Mouse (Mus musculus): ENCODE data around the gene Nectin4. TPM values are rescaled to one million over a fixed set of nuclear protein-coding genes. Genes with fewer than 3 reads are reported as not detected.

The Nectin4 gene
- polyA plus RNA-seq, 1 experiment from 2014 or later = 0.60 TPM

DNA sequence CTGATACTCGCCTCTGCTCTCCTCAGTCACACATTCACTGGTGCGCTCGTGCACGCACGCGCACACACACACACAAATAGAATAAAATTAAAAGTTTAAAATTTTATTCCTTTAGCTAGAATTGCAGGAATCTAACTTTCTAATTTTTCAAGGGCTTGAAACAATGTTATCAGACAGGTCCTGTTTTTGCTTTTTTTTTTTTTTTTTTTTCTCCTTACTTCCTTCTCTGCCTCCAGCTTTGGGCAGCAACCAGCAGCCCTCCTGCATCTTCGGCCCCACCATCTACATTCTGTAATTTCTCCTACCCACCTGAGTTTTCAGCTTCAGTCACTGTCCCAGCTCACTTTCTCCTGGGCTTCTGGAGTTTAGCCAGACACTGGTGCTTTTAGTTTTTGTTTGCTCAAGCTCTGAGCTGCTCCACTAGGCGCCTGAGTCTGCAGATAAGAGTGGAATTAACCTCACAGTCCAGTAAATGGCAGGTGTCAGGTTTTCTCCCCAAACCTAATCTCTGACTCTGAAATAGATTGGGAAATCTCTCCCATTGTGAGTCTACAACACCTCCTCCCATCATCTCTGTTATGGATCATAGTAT, 52.7 kb downstream of the Nectin4 start:
- 86% methylated on average over 8 of the region's 8 CpGs for WGBS
- DNase-seq (ENCODE audit: low spot score) = no peak
- Histone ChIP-seq H3K27ac (replicated peaks) (no peak overlapping the region), H3K4me3 (no peak overlapping the region), H3K9me3 (replicated peaks) (no peaks in the 10 kb centered on the region), H3K27me3 (ENCODE audit: low read depth, poor library complexity, severe bottlenecking) (no peaks in the 10 kb centered on the region), H3K36me3 (peaks cover 37% of the 10 kb centered on the region), H3K4me1 (peaks cover 9% of the 10 kb centered on the region)

DNA sequence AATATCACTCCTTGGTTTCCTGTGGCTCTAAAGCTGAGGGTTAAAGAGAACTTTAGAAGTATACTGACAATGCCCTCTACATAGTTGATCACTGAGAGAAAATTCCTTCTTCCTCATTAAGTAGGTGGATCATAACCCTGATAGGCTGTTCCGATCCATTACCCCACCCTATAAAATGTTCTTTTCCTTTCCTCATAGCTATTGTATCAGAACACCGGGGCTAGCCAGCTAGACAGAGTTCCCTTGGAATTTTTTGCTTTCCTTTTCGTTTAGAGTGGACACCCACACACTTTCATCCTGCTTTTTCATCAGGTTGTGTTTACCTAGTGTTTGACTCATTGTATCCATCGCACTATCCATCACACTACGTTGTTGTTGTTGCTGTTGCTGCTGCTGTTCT, 54.7 kb downstream of the Nectin4 start:
- Histone ChIP-seq H3K27ac (replicated peaks) (no peak overlapping the region), H3K4me1 (peaks cover under 1% of the 10 kb centered on the region; the same call in 1 of the 2 replicates), H3K9me3 (replicated peaks) (no peaks in the 10 kb centered on the region), H3K36me3 (peaks cover 17% of the 10 kb centered on the region), H3K4me3 (no peak overlapping the region), H3K27me3 (ENCODE audit: low read depth, poor library complexity, severe bottlenecking) (no peaks in the 10 kb centered on the region)
- WGBS = 81% methylated on average over 5 of the region's 5 CpGs
- DNase-seq (ENCODE audit: low spot score) = no peak

DNA sequence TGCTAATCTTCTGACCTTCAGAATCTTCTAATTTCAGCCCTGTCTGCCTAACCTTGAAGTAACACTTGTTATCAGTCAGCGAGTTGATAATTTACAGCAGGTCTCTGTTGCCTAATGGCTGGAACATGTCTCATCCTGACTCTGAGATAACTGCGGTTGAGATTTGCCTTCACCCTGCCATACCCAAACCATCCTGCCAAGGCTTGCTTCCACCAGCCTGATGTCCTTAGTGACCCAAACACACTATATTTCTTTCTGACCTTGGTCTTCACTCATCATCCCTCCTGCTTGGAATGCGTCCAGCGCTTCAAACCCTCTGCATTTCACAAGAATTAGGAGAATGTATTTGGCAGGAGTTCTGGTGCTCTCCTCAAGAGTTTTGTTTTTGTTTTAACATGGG, 55.2 kb downstream of the Nectin4 start:
- H3K4me1 ChIP-seq = no peaks in the 10 kb centered on the region
- no peak for DNase-seq (ENCODE audit: low spot score)
- 81% methylated on average over 4 of the region's 4 CpGs for WGBS
- no peak overlapping the region for H3K4me3 ChIP-seq
- peaks cover 12% of the 10 kb centered on the region for H3K36me3 ChIP-seq
- no peaks in the 10 kb centered on the region for H3K27me3 ChIP-seq (ENCODE audit: low read depth, poor library complexity, severe bottlenecking)
- H3K27ac ChIP-seq (replicated peaks) = no peak overlapping the region
- no peaks in the 10 kb centered on the region for H3K9me3 ChIP-seq (replicated peaks)

DNA sequence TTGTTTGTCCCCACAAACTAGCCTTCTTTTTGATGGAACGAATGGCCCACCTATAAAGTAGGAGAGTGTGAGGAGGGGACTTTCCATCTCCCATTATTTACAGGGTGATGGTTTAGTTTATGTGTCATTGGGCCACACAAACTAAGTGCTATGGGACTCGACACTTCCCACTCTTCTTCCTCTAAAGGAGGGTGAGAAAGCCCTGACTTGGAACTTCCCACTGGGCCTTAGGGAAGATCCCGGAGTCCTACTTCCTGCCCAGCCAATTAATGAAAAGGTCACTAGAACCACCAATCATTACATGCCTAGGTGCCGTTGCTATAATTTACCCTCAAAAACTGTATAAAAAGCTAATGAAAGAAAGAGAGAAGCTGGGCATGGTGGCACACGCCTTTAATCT, 62.3 kb downstream of the Nectin4 start:
- Histone ChIP-seq H3K9me3 (replicated peaks) (no peaks in the 10 kb centered on the region), H3K36me3 (no peaks in the 10 kb centered on the region), H3K4me3 (no peak overlapping the region), H3K27me3 (ENCODE audit: low read depth, poor library complexity, severe bottlenecking) (peaks cover 19% of the 10 kb centered on the region), H3K27ac (replicated peaks) (no peak overlapping the region), H3K4me1 (peaks cover 1% of the 10 kb centered on the region; the same call in 1 of the 2 replicates)
- 90% methylated on average over 5 of the region's 5 CpGs for WGBS
- DNase-seq (ENCODE audit: low spot score) = no peak

DNA sequence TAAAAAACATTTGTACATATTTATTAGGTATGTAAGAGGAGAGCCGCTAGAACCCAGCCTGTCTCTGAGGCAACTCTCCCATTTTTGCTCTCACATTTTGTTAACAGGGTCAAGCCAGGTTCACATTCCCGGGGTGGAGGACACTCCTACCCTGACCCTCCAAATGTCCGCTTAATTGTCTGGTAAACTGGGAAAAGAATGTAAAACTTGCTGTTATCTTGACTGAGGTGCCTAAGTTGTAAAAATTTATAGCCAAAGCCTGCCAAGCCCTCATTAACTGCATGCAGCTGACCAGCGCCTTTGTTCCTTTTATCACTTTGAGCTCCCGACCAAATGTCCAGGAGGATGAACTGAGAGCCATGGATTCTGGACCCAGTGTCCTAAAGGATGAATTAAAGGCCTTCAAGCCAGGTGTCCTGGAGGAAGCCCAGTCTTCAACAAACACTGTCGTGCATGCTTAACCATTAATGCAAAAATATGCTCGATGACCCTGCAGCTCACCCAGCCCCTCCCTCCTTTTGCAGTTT, 65.5 kb downstream of the Nectin4 start:
- H3K4me3 ChIP-seq = no peak overlapping the region
- peaks cover 51% of the 10 kb centered on the region for H3K27me3 ChIP-seq (ENCODE audit: low read depth, poor library complexity, severe bottlenecking)
- peaks cover 22% of the 10 kb centered on the region for H3K4me1 ChIP-seq
- no peak overlapping the region for H3K27ac ChIP-seq (replicated peaks)
- no peaks in the 10 kb centered on the region for H3K9me3 ChIP-seq (replicated peaks)
- DNase-seq (ENCODE audit: low spot score) = no peak
- no peaks in the 10 kb centered on the region for H3K36me3 ChIP-seq
- 71% methylated on average over 7 of the region's 7 CpGs for WGBS

DNA sequence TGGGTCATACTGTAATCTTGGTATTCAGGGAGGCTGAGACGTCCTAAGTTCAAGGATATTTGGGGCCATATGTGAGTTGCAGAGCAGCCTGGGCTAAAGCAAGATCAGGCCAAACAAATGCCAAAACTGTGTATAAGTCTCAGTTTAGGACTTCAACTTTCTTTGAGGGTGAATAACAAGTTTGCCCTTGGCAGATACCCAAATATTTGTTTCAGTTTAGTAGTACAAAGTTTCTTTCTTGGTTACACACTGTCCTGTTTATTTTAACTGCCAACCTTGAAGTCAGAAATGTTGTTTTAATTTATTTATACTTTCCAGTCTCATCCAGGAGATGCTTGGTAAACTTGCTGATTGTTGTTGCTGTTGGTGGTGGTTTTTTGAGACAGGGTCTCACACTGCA, 66.1 kb downstream of the Nectin4 start:
- 76% methylated on average over 1 of the region's 1 CpGs for WGBS
- no peak overlapping the region for H3K27ac ChIP-seq (replicated peaks)
- H3K9me3 ChIP-seq (replicated peaks) = no peaks in the 10 kb centered on the region
- H3K4me3 ChIP-seq = no peak overlapping the region
- H3K4me1 ChIP-seq = peaks cover 22% of the 10 kb centered on the region
- peaks cover 56% of the 10 kb centered on the region for H3K27me3 ChIP-seq (ENCODE audit: low read depth, poor library complexity, severe bottlenecking)
- no peak for DNase-seq (ENCODE audit: low spot score)
- no peaks in the 10 kb centered on the region for H3K36me3 ChIP-seq

DNA sequence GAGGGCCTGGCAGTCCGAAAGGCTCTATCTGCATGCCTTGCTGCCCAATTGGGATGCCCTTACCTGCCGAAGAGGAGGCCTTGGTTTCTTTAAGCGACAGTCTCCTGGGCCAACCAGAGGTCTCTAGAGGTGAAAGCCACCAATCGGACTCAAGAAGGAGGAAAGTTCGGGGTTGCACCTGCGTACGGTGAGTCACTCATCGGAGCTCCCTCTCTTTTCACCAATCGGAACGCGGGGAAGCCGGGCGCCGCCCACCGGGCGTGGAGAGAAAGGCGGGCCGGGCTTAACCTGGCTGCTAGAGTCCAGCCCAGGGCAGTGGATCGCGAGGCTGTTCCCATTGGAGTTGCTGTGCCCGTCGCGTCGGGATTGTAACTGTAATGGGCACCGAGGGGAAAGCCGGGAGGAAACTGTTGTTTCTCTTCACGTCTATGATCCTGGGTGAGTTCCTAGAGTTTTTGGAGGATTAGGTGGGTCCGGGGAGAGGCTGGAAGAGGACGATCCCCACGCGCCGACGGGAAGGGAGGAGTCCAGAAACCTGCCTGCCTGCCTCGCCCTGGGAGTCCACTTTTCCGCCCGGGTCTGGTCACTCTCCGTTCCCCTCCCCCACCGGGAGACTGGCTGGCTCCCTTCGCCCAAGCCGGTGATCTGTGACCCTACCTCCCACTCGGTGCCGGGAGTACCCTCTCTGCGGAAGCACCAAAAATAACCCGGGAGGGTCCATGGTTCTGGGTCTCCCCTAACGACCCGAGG, 67.5 kb downstream of the Nectin4 start, which contains the start of gene F11r:
Gene F11r, plus strand, starts transcription at position 272 of the 750 bp plus-strand sequence.
- WGBS = under 1% methylated on average over 46 of the region's 46 CpGs
- Histone ChIP-seq H3K27me3 (ENCODE audit: low read depth, poor library complexity, severe bottlenecking) (peaks cover 64% of the 10 kb centered on the region), H3K36me3 (no peaks in the 10 kb centered on the region), H3K4me3 (peak within 1 kb of the TSS; percentile 55), H3K9me3 (replicated peaks) (no peaks in the 10 kb centered on the region), H3K27ac (replicated peaks) (0 out of 2 replicates have a peak within 1 kb of the TSS, but pooled peaks have one; percentile 9), H3K4me1 (peaks cover 22% of the 10 kb centered on the region)
- DNase-seq (ENCODE audit: low spot score) = peak; percentile 59

Other genes starting within 250 kb of the Nectin4 start
- 301 and 309 TPM in 2 replicates for gene Sdhc, start 219.5 kb upstream of the Nectin4 start, polyA plus RNA-seq (2016; fragmentation: Nextera tagmentation; extraction: Ambion mirVana)
- gene Mpz, start 219.4 kb upstream of the Nectin4 start, polyA plus RNA-seq (2016; fragmentation: Nextera tagmentation; extraction: Ambion mirVana) = 0.26 TPM in 1 of 2 replicates, not detected in the other
- gene Pcp4l1, start 173.8 kb upstream of the Nectin4 start, polyA plus RNA-seq (2016; fragmentation: Nextera tagmentation; extraction: Ambion mirVana) = 26.7 and 35.9 TPM in 2 replicates
- 0.28 and 0.36 TPM in 2 replicates for gene Nr1i3, start 156.1 kb upstream of the Nectin4 start, polyA plus RNA-seq (2016; fragmentation: Nextera tagmentation; extraction: Ambion mirVana)
- gene Tomm40l, start 147.6 kb upstream of the Nectin4 start, polyA plus RNA-seq (2016; fragmentation: Nextera tagmentation; extraction: Ambion mirVana) = 32.2 and 34.7 TPM in 2 replicates
- gene Apoa2, start 145.0 kb upstream of the Nectin4 start, polyA plus RNA-seq (2016; fragmentation: Nextera tagmentation; extraction: Ambion mirVana) = 4.1 and 4.4 TPM in 2 replicates
- 12.7 and 21.1 TPM in 2 replicates for gene Fcer1g, start 135.7 kb upstream of the Nectin4 start, polyA plus RNA-seq (2016; fragmentation: Nextera tagmentation; extraction: Ambion mirVana)
- gene Adamts4, start 119.7 kb upstream of the Nectin4 start, polyA plus RNA-seq (2016; fragmentation: Nextera tagmentation; extraction: Ambion mirVana) = 9.9 and 10.9 TPM in 2 replicates
- gene Ndufs2, start 118.7 kb upstream of the Nectin4 start, polyA plus RNA-seq (2016; fragmentation: Nextera tagmentation; extraction: Ambion mirVana) = 267 and 268 TPM in 2 replicates
- 63.5 and 69.5 TPM in 2 replicates for gene B4galt3, start 99.8 kb upstream of the Nectin4 start, polyA plus RNA-seq (2016; fragmentation: Nextera tagmentation; extraction: Ambion mirVana)
- gene Ppox, start 88.9 kb upstream of the Nectin4 start, polyA plus RNA-seq (2016; fragmentation: Nextera tagmentation; extraction: Ambion mirVana) = 53.0 and 63.9 TPM in 2 replicates
- 102 and 109 TPM in 2 replicates for gene Usp21, start 82.1 kb upstream of the Nectin4 start, polyA plus RNA-seq (2016; fragmentation: Nextera tagmentation; extraction: Ambion mirVana)
- gene Ufc1, start 75.1 kb upstream of the Nectin4 start, polyA plus RNA-seq (2016; fragmentation: Nextera tagmentation; extraction: Ambion mirVana) = 102 and 108 TPM in 2 replicates
- 48.5 and 48.9 TPM in 2 replicates for gene Dedd, start 41.0 kb upstream of the Nectin4 start, polyA plus RNA-seq (2016; fragmentation: Nextera tagmentation; extraction: Ambion mirVana)
- gene Nit1, start 24.5 kb upstream of the Nectin4 start, polyA plus RNA-seq (2016; fragmentation: Nextera tagmentation; extraction: Ambion mirVana) = 39.4 and 43.5 TPM in 2 replicates
- 146 and 155 TPM in 2 replicates for gene Pfdn2, start 24.4 kb upstream of the Nectin4 start, polyA plus RNA-seq (2016; fragmentation: Nextera tagmentation; extraction: Ambion mirVana)
- 1.8 and 2.3 TPM in 2 replicates for gene Klhdc9, start 9.3 kb upstream of the Nectin4 start, polyA plus RNA-seq (2016; fragmentation: Nextera tagmentation; extraction: Ambion mirVana)
- gene Arhgap30, start 18.9 kb downstream of the Nectin4 start, polyA plus RNA-seq (2016; fragmentation: Nextera tagmentation; extraction: Ambion mirVana) = 0.69 and 0.87 TPM in 2 replicates
- gene Usf1, start 41.2 kb downstream of the Nectin4 start, polyA plus RNA-seq (2016; fragmentation: Nextera tagmentation; extraction: Ambion mirVana) = 138 and 161 TPM in 2 replicates
- gene Tstd1, start 48.8 kb downstream of the Nectin4 start, polyA plus RNA-seq (2016; fragmentation: Nextera tagmentation; extraction: Ambion mirVana) = 8.4 and 9.6 TPM in 2 replicates
- gene F11r, start 67.4 kb downstream of the Nectin4 start, polyA plus RNA-seq (2016; fragmentation: Nextera tagmentation; extraction: Ambion mirVana) = 14.0 TPM in 2 replicates
- 10.5 and 13.6 TPM in 2 replicates for gene Alyref2, start 133.4 kb downstream of the Nectin4 start, polyA plus RNA-seq (2016; fragmentation: Nextera tagmentation; extraction: Ambion mirVana)
- not detected in 2 replicates for gene Itln1, start 165.2 kb downstream of the Nectin4 start, polyA plus RNA-seq (2016; fragmentation: Nextera tagmentation; extraction: Ambion mirVana)
- 0.06 TPM in 1 of 2 replicates, not detected in the other for gene Cd244a, start 189.1 kb downstream of the Nectin4 start, polyA plus RNA-seq (2016; fragmentation: Nextera tagmentation; extraction: Ambion mirVana)
- gene Ly9, start 237.3 kb downstream of the Nectin4 start, polyA plus RNA-seq (2016; fragmentation: Nextera tagmentation; extraction: Ambion mirVana) = 0.05 TPM in 1 of 2 replicates, not detected in the other